Mouse (Mus musculus) heart, postnatal 36 days (tissue): ENCODE measurements at regions not wholly inside any gene's neighbourhood (a gene's known extent, or its start where the extent isn't known, plus 50 kb on each side); places are given as distances from the start of the nearest gene placed in this dataset.

Experiments used
- DNase-seq, 2 experiments: peaks; one replicate each; pipeline ENCODE4 v3.0.0; 2021 to 2022
- intact Hi-C: fragments of 180-260 bp; cut with DNase I; formaldehyde crosslinking; loops from one replicate; pipeline ENCODE4 v1.15.1; 2025

DNA sequence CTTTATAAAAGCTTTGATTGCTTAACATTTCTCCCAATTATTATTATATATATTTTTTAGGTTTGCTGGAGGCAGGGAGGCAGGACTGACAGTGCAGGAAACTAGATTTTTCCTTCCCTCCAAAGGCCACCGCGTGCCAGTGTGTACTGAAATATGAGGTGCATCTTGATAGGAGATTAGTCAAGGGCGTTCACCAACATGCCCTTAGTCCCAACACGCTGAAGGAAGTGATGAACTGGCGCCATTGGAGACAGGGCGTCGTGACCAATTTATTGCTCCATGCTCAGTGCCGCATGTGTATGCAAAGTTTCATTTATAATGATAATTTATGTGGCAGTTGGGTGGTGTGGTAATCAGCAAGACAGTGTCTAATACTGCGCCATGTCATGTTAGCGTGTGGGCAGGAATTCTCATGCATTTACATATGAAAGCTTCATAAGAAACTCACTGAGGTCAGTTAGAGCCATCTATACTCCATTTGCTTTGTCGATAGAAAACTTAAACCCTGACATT, 66.2 kb downstream of the Isl1 start:
- intact Hi-C loops, result no loop called here
- DNase-seq, result no peak

DNA sequence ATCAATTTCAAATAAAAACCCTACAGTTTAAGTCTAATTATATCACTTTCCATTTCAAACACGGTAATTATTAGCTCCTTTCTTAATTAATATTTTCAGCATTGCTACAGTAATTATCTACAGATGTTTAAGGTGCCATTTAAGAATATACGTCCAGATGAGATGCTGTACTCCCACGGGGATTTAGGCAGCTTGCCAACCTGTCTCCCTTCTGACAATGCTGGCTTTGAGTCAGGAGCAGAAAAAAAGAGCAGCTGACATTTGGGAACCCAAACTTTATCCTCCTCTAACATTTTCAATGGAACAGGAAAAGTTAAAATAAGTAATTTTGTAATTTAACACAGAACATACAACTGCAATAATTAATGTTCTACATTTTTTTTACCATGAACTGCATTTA, 94.4 kb downstream of the Isl1 start:
- DNase-seq, result no peak
- intact Hi-C loops, result no loop called here

DNA sequence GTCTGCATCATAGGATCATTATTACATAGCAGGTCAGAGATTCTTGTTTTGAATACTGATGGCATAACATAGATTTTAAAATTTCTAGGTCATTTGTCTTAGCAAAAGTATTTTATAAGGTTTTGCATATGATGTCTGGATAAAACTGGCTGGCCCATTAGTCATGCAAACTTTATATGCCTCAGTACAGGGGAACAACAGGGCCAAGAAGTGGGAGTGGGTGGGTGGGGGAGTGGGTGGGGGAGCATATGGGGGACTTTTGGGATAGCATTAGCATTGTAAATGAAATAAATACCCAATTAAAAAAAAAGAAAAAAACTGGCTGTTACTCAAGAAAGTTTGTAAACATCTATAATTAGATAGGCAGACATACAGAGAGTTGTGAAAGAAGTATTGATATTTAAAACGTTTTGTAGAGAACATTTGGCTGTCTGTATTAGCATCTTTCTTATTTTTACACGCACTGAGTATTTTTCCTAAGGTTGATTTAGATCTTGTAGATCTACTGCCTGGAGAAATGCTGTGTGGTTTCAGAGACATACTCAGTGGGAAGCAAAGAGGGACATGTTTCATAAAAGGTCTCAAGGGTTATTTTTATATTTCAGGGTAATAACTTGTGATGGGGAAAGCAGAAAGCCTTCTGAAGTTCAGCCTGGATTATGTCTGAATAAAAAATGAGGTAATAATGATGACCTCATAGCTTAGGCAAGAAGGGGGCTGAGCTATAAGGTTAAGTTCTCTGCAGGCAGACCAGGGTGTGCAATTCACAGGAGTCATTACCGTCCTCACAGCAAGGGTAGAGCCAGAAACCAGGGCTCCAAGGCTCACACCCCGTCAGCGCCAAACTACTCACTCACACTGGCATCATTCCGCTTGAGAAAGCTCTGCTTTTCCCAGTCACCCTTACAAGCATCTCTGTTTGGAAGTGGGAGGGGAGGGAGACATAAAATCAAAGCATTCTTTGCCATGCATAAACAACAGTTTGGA, 95.4 kb downstream of the Isl1 start:
- intact Hi-C loops, result no loop called here

DNA sequence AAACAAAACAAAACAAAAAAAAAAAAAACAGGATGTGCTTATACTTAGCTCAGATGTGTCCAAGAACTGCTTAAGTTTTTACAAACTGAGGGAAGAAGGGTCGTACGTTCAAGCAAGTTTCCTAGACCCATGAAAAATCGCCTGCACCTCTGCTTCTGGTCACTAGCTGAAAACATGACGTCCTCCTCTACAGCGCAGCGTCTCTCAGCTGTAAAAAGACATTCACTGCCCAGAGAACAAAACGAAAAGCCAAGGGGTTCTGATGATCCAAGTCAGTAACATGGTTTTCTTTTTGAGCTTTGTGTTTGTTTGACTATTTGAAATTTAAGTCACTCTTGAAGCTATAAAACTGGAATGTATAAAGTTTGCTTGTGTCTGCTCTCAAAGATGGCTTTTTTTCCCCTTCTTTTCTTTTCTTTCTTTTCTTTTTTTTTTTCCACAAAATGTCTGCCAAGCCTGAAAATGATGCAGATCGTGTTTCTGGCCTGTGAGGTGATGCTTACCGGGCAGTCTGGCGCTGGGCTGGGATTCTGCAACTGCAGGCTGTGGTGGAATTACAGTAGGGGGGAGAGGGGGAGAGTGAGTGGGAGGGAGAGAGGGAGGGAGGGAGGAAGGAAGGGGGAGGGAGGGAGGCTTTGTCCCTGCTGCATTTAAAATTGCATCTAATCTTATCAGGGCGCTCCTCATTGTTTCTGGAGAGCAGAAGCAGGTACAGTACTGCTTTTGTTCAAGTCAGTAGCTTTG, 108.1 kb downstream of the Isl1 start:
- DNase-seq, result no peak

More for the DNA sequence above, 95.4 kb downstream of the Isl1 start:
- DNase-seq, result no peak

DNA sequence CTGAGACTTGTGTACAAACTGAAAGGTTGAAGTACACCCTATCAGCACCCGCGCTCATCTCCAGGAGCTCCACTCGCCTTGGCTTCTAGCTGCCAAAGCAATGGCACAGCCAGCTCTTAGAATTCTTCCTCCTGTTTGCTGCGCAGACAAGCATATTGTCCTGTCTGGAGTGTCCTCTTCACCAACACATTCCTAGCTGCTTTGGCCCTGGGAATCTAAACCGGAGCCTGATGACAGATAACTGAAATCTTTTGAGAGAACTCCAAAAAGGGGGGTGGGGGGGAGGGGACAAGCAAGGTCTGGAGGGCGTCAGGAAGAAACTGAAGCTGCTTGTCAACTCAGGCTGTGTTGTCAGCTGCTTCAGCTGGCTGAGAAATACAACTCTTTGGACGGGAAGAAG, 122.4 kb downstream of the Isl1 start:
- intact Hi-C loops, result no loop called here
- no peak for DNase-seq

More for the DNA sequence above, 108.1 kb downstream of the Isl1 start:
- intact Hi-C loops, result no loop called here

DNA sequence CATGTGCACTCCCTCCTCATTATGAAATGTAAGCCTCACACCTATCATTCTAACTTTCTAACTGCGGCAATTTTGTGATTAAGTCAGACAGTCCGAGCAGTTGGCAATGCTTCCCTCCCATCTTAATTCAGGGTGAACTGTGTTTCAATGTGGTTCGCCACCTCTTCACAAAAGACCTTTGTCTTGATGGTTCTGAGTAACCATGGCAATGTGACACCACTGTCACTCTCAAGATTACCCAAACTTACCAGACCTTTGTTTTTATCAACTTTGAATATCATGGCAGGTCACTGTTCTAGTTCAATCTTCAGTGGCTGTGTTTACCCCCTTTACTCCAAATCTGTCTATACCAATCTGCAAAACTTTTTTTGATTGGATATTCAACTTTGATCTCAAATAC, 131.7 kb downstream of the Isl1 start:
- intact Hi-C loops, result no loop called here
- DNase-seq, result no peak

DNA sequence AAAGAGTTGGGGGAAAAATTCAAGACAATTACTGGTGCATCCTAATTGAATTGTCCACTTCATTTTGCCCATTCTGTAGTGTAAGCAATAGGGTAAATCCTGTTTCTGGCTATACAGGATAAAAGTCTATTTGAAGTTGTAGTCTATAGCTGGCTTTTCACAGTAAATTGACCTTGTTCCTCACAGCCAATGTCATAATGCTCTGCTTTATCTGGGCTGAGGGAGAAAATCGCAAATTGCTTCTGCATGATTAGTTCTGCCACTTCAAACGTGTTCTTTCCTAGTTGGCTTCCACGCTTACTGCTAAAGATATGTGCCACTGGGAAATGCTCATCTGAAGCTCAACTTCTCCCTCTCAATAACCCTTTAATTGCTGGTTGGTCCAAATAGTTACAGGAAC, 134.5 kb downstream of the Isl1 start:
- intact Hi-C loops, result no loop called here

DNA sequence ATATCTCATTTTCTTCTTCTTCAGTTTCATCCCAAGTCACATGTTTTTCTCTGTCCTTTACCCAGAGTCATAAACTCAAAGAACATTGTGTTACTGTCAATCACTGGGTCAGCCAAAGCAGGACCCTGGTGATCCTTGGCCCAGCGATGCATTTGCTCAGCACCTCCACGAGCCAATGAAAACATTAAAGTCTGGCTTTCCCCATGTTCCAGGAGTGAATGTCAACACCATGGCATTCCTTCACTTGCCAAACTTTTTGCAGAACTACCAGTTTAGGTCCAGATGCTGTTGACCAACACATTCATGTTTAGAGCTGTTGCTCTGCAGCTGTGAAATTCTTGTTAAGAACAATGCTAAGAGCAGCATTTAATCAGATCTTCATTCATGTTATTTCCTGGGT, 135.6 kb downstream of the Isl1 start:
- intact Hi-C loops, result no loop called here
- DNase-seq, result no peak

More for the DNA sequence above, 134.5 kb downstream of the Isl1 start:
- no peak for DNase-seq

DNA sequence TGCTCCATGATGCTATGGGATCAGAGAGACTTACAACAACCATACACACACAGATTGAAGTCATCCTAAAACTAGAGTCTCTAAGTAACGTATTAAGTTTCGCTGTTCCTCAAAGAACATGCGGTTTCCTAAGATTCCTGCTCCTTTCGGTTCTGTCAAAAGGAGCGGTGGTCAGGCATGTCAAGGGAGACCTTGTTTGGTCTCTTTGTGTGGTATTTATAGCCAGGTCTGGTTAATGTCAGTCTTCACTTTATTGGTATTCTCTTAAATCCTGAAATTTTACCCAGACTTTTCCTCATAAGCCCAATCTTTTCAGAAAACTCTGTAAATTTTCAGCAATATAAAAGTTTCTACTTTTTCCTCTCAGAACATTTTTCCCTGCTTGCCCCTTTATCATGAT, 166.5 kb downstream of the Isl1 start:
- intact Hi-C loops, result no loop called here

DNA sequence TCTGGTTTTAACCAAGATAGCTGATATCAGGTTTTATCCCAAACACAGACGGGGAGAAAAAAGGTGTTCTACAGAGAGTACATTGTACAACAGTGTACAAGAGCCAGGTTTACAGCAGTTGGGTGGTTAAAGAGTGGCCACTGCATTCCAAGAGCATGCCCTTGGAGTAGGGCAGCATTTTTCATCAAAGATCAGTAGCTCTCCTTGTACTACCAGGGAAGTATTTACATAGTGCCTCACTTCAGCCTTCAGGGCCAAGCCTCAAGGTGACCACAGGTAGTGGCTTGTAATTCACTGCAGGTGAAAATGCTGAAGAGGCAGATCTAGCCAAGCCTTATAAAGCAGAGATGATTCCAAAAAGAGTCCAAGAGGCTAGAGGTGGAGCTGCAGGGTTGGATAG, 190.8 kb downstream of the Isl1 start:
- DNase-seq, result no peak
- intact Hi-C loops, result no loop called here

More for the DNA sequence above, 166.5 kb downstream of the Isl1 start:
- DNase-seq, result no peak

DNA sequence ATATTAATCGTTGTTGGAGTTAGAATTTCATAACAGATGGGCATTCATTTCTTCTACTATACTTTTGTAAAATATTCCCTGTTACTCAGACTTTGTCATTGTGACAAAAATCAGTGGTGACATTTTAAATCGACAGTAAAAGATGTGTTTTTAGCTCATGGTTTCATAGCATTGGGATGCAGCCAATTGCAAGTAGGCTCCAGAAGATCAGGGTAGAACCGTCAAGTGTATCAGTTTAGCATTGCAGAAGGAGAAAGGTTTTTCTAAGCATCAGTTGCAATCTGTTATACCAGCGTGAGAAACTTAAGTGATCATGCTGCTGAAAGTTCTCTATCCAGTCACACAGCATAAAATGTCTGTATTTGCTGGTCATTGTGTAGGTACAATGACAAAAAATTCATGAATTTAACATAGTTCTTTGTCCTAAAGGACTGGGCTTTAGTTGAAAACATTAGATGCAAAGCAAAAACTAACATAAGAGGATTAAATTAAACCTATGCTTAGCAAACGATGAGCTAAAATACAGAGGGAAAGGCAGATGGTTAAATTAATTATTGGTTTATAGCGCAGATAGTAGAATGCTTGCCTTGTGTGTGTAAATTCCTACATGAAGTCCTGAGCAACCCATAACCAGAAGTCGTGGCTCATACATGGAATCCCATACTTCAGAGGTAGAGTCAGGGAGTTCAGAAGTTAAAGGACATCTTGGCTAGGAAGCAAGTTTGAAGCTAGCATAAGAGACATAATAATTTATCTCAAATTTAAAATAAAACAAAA, 198.3 kb downstream of the Isl1 start:
- intact Hi-C loops, result no loop called here
- no peak for DNase-seq

DNA sequence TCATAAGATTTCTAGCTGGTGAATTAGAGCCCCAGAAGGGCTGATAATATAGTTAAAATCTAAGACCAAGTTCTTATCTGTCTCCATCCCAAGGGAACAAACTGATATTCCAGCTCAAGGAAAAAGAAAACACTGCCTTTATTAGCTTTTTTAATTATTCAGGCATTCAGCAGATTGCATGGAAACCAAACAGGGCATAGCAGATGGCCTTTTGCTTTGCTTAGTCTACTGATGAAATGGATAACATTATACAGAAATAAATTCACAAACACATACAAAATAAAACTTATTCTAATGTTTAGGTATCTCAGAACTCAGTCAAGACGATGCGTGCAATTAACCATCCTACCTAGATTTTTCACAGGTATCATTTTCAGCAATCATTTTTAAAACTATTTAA, 198.9 kb downstream of the Isl1 start:
- intact Hi-C loops, result no loop called here
- no peak for DNase-seq

DNA sequence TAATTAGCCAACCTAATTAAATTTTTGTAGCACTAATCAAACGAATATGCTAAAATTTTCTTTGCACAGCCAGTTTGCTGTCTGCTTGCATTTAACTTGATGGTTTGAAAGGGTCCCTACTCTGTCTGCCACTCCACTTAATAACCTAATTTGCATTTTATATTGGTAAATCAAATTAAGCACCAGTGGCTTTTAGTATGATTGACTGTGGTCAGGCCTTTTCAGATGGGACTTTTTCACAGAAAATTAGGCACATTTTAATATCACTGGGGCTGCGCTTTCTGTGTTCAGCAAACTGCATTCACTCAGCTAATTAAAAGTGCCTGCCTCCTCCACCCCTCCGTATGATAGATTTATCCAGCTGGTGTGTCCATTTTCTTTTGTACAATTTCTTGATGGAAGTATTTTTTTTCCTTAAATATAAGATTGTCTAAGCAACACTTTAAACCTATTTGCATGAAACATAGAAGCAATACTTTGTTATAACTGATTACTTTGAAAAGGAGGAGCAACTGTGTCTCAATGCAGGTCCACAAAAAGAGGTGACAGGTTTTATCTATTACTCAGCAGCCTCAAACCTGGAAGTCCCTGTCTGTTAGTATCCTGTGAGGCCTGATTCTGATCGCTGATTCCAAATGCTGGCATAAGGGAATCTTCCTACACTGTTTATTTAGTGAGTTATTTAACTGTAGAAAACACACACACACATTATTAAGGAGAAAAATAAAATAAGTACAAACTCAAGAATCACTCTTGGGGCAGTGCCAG, 221.8 kb downstream of the Isl1 start:
- no peak for DNase-seq
- intact Hi-C loops, result no loop called here

DNA sequence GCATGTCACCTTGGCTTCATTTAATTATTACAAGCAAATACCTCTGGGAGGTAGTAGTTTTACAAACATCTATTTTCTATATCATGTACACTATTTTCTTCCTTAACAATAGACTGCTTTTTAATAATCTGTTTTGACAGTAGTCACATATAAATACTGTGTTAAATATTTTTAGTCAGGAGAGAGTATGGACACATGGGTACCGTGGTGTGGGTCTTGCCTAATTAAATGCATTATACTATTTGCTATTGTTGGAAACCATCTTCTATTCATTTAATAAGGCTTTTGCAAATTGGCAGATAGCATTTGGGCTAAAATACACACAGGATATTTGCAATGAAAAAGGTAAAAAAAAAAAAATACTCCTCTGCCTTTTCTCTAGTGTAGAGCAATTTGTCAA, 222.3 kb downstream of the Isl1 start:
- intact Hi-C loops, result no loop called here
- DNase-seq, result no peak

DNA sequence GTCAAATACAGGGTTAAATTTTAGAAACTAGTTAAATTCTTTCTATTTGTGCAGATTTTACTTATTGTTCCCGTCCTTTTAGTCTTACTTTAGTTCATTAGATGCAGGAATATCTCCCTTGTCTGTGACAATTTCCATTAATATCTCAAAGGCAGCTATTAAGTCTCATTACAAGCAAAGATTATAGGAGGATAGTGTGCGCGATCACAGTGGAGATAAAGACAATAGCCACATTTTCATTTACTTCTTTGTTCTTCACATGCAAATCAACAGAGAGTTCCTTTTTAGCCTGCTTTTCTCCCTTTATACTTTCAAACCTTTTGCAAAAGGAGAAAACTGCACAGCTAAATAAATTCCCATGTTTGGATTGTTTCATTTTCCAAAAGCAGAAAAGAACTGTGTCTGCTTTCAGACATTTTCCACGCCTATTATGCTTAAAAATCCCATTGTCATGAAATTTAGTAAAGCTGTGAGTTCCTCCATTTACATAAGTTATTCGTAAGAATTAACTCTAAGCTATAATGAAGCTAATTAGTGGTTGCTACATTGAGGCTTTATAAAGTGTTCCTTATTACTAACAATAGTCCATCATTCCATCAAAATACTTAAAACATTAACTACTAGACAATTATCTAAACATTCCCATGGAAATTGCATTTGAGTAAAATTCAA, 252.4 kb downstream of the Isl1 start:
- intact Hi-C loops, result no loop called here
- DNase-seq, result no peak

DNA sequence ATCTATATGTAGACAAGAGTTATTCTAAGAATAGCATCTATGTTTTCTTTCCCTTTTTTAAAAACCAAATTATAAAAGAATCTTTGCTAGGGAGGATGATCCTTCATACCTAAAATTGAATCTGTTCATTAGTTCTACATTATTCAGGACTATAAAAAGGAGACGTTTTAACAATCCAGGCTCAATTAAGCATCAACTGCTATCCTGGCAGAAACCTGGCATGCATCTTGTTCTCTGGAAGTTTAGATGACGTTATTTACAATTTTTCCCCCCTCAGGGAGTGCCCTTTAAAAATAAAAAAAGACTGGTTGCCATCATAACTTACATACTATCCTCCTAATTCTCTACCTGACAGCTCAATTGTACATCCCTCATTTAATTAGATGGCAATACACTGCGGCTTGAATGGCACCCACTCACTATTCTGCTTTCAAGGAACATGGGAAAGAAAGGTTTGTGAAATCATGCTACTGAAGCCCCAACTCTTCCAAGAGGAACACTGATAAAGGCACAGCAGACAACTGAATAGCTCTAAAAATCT, 253.3 kb downstream of the Isl1 start:
- intact Hi-C loops, result no loop called here
- no peak for DNase-seq

DNA sequence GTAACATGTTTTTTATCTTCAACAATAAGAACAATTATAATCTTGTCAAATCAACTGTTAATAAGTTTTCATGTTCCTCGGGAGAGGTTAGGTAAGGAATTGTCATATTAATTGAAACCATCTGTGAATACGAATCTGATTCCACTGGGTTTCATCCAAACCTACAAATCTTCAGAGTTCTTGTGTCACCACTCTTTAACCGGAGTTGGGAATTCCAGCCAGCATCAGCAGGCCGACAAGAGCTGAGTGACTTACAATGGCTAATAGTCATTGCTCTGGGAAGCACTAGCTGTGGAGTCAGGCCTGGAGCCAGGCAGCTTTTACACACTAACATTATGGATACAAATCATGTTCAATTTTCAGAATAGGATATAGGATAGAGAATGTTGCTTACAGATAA, 273.3 kb downstream of the Isl1 start:
- no peak for DNase-seq
- intact Hi-C loops, result no loop called here

DNA sequence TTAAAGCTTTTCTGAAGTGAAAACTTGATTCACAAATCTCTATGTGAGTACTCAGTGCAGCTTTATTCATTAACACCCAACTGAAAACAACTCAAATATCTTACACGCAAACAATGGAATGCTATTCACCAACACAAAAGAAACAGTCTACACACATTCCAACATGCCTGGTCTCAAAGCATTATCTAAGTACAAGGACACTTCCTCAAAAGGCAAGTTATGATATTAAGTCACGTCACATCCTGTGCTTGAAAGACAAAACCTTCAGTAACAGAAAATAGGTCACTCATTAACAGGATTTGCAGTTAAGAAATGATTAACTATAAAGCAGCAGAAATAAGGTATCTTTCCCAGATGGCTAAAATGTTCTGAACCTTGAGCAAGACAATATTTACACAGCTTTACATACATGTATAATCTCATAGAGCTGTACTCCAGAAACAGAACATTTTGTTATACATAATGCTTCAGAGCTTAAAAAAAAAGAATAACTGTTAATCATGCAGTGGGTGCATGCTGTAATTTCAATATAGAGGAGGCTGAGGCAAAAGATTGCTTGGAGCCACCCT, 279.3 kb downstream of the Isl1 start:
- intact Hi-C loops, result no loop called here
- no peak for DNase-seq

DNA sequence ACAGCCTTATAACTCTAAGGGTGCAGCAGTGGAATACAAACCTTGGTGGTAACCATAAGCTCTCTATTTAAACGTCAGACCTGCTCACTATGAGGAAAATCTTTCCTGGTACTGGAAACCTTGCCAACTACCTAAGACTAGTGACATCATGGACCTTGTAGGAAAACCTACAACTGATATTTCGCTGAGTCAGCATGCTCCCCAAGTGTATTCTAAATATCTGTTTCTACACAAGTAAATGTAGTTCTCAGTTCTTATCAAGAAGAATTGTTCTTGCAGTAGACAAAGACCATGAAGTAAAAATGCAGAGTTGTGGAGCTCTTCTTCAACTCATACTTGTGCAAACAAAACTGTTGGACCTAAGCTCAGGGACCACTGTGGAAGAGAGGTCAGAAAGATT, 280.9 kb downstream of the Isl1 start:
- intact Hi-C loops, result no loop called here
- DNase-seq, result no peak
